Mouse (Mus musculus): ENCODE measurements at regions not wholly inside any gene's neighbourhood (a gene's known extent, or its start where the extent isn't known, plus 50 kb on each side); places are given as distances from the start of the nearest gene placed in this dataset.

- in situ Hi-C loops (cut with MboI, MseI) = no loop called here
Measured at GRCm38 (mm10) chr13:31393421-31394215, 162.3 kb upstream of the Foxq1 start.

- in situ Hi-C loops (cut with MboI, MseI) = no loop called here
Measured at GRCm38 (mm10) chr13:31396216-31396910, 159.6 kb upstream of the Foxq1 start.

GRCm38 (mm10) chr13:31397246-31397645 lies 158.7 kb upstream of the Foxq1 start:
- in situ Hi-C loops (cut with MboI, MseI) = no loop called here

GRCm38 (mm10) chr13:31400401-31400800 lies 155.5 kb upstream of the Foxq1 start:
- in situ Hi-C loops (cut with MboI, MseI) = no loop called here

- in situ Hi-C loops (cut with MboI, MseI) = no loop called here
Measured at GRCm38 (mm10) chr13:31405312-31405711, 150.6 kb upstream of the Foxq1 start.

- in situ Hi-C loops (cut with MboI, MseI) = no loop called here
Measured at GRCm38 (mm10) chr13:31408439-31409122, 147.4 kb upstream of the Foxq1 start.

- in situ Hi-C loops (cut with MboI, MseI) = no loop called here
Measured at GRCm38 (mm10) chr13:31409123-31409513, 146.8 kb upstream of the Foxq1 start.

- in situ Hi-C loops (cut with MboI, MseI) = no loop called here
Measured at GRCm38 (mm10) chr13:31421556-31421955, 134.4 kb upstream of the Foxq1 start.

- in situ Hi-C loops (cut with MboI, MseI) = no loop called here
Measured at GRCm38 (mm10) chr13:31423599-31423998, 132.3 kb upstream of the Foxq1 start.

GRCm38 (mm10) chr13:31425825-31426500 lies 130.0 kb upstream of the Foxq1 start:
- in situ Hi-C loops (cut with MboI, MseI) = loop anchor here in 1 of 2 experiments (5.0 kb wide), 1 partner anchor 69 kb away; no protein-coding TSS in a partner anchor

- in situ Hi-C loops (cut with MboI, MseI) = no loop called here
Measured at GRCm38 (mm10) chr13:31436434-31436833, 119.5 kb upstream of the Foxq1 start.

GRCm38 (mm10) chr13:31439761-31440627 lies 115.9 kb upstream of the Foxq1 start:
- in situ Hi-C loops (cut with MboI, MseI) = no loop called here

GRCm38 (mm10) chr13:31458883-31459282 lies 97.1 kb upstream of the Foxq1 start:
- in situ Hi-C loops (cut with MboI, MseI) = no loop called here

- in situ Hi-C loops (cut with MboI, MseI) = no loop called here
Measured at GRCm38 (mm10) chr13:31465141-31465540, 90.8 kb upstream of the Foxq1 start.

GRCm38 (mm10) chr13:31465711-31466110 lies 90.2 kb upstream of the Foxq1 start:
- in situ Hi-C loops (cut with MboI, MseI) = no loop called here

GRCm38 (mm10) chr13:31468131-31468530 lies 87.8 kb upstream of the Foxq1 start:
- in situ Hi-C loops (cut with MboI, MseI) = no loop called here

- in situ Hi-C loops (cut with MboI, MseI) = no loop called here
Measured at GRCm38 (mm10) chr13:31468983-31469382, 87.0 kb upstream of the Foxq1 start.

GRCm38 (mm10) chr13:31472366-31472765 lies 83.6 kb upstream of the Foxq1 start:
- in situ Hi-C loops (cut with MboI, MseI) = no loop called here

- in situ Hi-C loops (cut with MboI, MseI) = no loop called here
Measured at GRCm38 (mm10) chr13:31472804-31473203, 83.1 kb upstream of the Foxq1 start.

GRCm38 (mm10) chr13:31473275-31473674 lies 82.7 kb upstream of the Foxq1 start:
- in situ Hi-C loops (cut with MboI, MseI) = no loop called here

GRCm38 (mm10) chr13:31475845-31476244 lies 80.1 kb upstream of the Foxq1 start:
- in situ Hi-C loops (cut with MboI, MseI) = no loop called here
